Mouse (Mus musculus) adrenal gland, postnatal 10 days (tissue): ENCODE data around the gene Rab11fip4. TPM values are rescaled to one million over a fixed set of nuclear protein-coding genes. Genes with fewer than 3 reads are reported as not detected.
"Not testable (repeated sequence)": the region's sequence is repeated elsewhere in the genome, so short reads cannot be mapped to it uniquely, and the experiment has no call there.

Experiments
- DNase-seq: peaks from one replicate; pipeline ENCODE4 v3.0.0; 2021; ENCODE audit warnings: mixed read lengths
- total RNA-seq, 2 experiments: library from RNA; stranded (reverse); gene quantifications; 2 replicates each; pipeline ENCODE4 v1.2.3; 2021

The Rab11fip4 gene
- total RNA-seq, 2 experiments from 2014 or later, result 5.1 to 5.9 TPM

- DNase-seq, result no peak
Observed at GRCm38 (mm10) chr11:79678363-79679153, 87.5 kb downstream of the Rab11fip4 start.

GRCm38 (mm10) chr11:79679929-79680328, 88.9 kb downstream of the Rab11fip4 start:
- no peak for DNase-seq

GRCm38 (mm10) chr11:79680559-79680958, 89.5 kb downstream of the Rab11fip4 start:
- DNase-seq, result no peak

GRCm38 (mm10) chr11:79681182-79681581, 90.2 kb downstream of the Rab11fip4 start:
- DNase-seq, result no peak

GRCm38 (mm10) chr11:79681798-79682197, 90.8 kb downstream of the Rab11fip4 start:
- DNase-seq, result no peak

GRCm38 (mm10) chr11:79685109-79685508, 94.1 kb downstream of the Rab11fip4 start:
- no peak for DNase-seq

- DNase-seq, result peak; percentile 96
Observed at GRCm38 (mm10) chr11:79686501-79687121, 95.6 kb downstream of the Rab11fip4 start.

GRCm38 (mm10) chr11:79689916-79690315, 98.9 kb downstream of the Rab11fip4 start:
- DNase-seq, result no peak

- no peak for DNase-seq
Observed at GRCm38 (mm10) chr11:79691513-79691912, 100.5 kb downstream of the Rab11fip4 start.

- DNase-seq, result no peak
Observed at GRCm38 (mm10) chr11:79696390-79697307, 105.6 kb downstream of the Rab11fip4 start.

- no peak for DNase-seq
Observed at GRCm38 (mm10) chr11:79698071-79698470, 107.1 kb downstream of the Rab11fip4 start.

GRCm38 (mm10) chr11:79698542-79698941, 107.5 kb downstream of the Rab11fip4 start:
- DNase-seq, result not testable (repeated sequence)

GRCm38 (mm10) chr11:79701466-79701865, 110.5 kb downstream of the Rab11fip4 start:
- no peak for DNase-seq

- DNase-seq, result no peak
Observed at GRCm38 (mm10) chr11:79702092-79702491, 111.1 kb downstream of the Rab11fip4 start.

- DNase-seq, result peak; percentile 56
Observed at GRCm38 (mm10) chr11:79703452-79703851, 112.4 kb downstream of the Rab11fip4 start.

GRCm38 (mm10) chr11:79703885-79704291, 112.9 kb downstream of the Rab11fip4 start:
- no peak for DNase-seq

GRCm38 (mm10) chr11:79704318-79705150, 113.5 kb downstream of the Rab11fip4 start:
- peak; percentile 100 for DNase-seq

GRCm38 (mm10) chr11:79707084-79707483, 116.1 kb downstream of the Rab11fip4 start:
- DNase-seq, result no peak

- DNase-seq, result peak; percentile 95
Observed at GRCm38 (mm10) chr11:79710868-79711765, 120.1 kb downstream of the Rab11fip4 start.

GRCm38 (mm10) chr11:79711766-79712369, 120.9 kb downstream of the Rab11fip4 start:
- peak; percentile 55 for DNase-seq
